Mouse (Mus musculus): Measurements from ENCODE around the gene Tspan15.

DNA sequence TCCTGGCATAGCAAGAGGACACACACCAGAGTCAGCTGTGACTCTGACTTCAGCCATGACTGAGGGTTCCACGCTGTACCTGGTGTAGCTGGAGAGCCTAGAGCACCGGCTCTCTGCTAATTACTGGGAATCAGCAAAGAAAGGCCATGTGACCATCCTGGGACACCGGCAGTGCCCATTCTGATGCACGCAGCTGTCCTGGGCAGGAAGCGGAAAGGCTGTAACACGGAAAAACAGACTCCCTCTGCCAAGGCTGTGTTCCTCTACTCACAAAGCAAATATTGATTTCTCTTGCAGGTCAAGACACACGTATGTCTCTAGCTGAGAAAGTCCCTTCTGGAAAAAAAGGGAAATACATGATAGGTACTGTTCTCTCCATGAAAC is 12.3 kb downstream of the Tspan15 start:
- TF ChIP-seq MAFK (IDR thresholded peaks at IDR 0.05; ENCODE audit: insufficient read depth, low read depth, low read length) = no peak
- TF ChIP-seq ZC3H11A (IDR thresholded peaks at IDR 0.05; ENCODE audit: borderline replicate concordance, low read depth, low read length) = no peak
- no peak for TF ChIP-seq ZNF384 (IDR thresholded peaks at IDR 0.05; ENCODE audit: low read depth, low read length)
- no peak for TF ChIP-seq CHD2 (IDR thresholded peaks at IDR 0.05; ENCODE audit: low read depth, low read length)
- TF ChIP-seq HCFC1 (IDR thresholded peaks at IDR 0.05; ENCODE audit: borderline replicate concordance, insufficient read depth, low read length) = no peak

Data from ES-E14 (cell line).